In genomic region chr13:42684181-42684580, GRCm38 (mm10) we compare ENCODE assay signal across 20 mouse cellular contexts. TPM values are rescaled to one million over a fixed set of nuclear protein-coding genes. Genes with fewer than 3 reads are reported as not detected.
DNase-seq lines count a peak whose midpoint lies in the region; ATAC-seq lines count a peak whose summit lies in the region.
"Had no signal": no experiment of that assay in that cellular context is flagged by ENCODE, and none has a peak within 500 bp of the region (broad histone marks: within the 10 kb centered on the region; RNA-seq: fewer than 3 reads in every experiment).

No protein-coding gene starts in this region.

- no peak overlapping the region for H3K4me3 ChIP-seq in midbrain, embryonic 15.5 days
- H3K4me3 ChIP-seq: gastrocnemius, adult 2 months; heart, adult 2 months; midbrain, embryonic 13.5 days had no signal

- peak; percentile 63 for DNase-seq in layer of hippocampus, adult 11-12 months (ENCODE audit: low spot score)
- no peak for DNase-seq in layer of hippocampus, postnatal 10 days (ENCODE audit: low spot score in 2 of 2)
- DNase-seq in frontal cortex, postnatal 14 days (ENCODE audit: low spot score in 2 of 2): peak; percentile 68 to 69
- DNase-seq in left cerebral cortex, adult 8-10 months (ENCODE audit: low spot score in 2 of 2): peak; percentile 50 to 95
- DNase-seq in right cerebral cortex, postnatal 25 days: peak; percentile 89
- no peak for DNase-seq in ovary, postnatal 14 days (ENCODE audit: low spot score)
- DNase-seq in heart, adult 9 months (ENCODE audit: low spot score in 2 of 2): no peak
- DNase-seq: cerebellum, postnatal 10 days; gastrocnemius, adult 2 months; heart, adult 2 months; kidney, adult 18-20 months; kidney, postnatal 36 days; liver, postnatal 0 days; lung, postnatal 4 days; spleen, adult 18-20 months; thymus, postnatal 25 days had no signal

- H3K4me2 ChIP-seq in midbrain, embryonic 15.5 days: no peak overlapping the region
- H3K4me2 ChIP-seq: midbrain, embryonic 13.5 days had no signal

- no peaks in the 10 kb centered on the region for H3K9me3 ChIP-seq in midbrain, embryonic 15.5 days
- H3K9me3 ChIP-seq: midbrain, embryonic 13.5 days had no signal

- H3K27ac ChIP-seq in midbrain, embryonic 15.5 days: no peak overlapping the region
- H3K27ac ChIP-seq: gastrocnemius, adult 2 months; heart, adult 2 months; hindbrain, postnatal 0 days; midbrain, embryonic 13.5 days had no signal

- WGBS in midbrain, embryonic 15.5 days: 92% methylated on average over 7 of the region's 7 CpGs

- H3K27me3 ChIP-seq in midbrain, embryonic 15.5 days (replicated peaks): no peaks in the 10 kb centered on the region
- H3K27me3 ChIP-seq: midbrain, embryonic 13.5 days had no signal

- no peak for ATAC-seq in midbrain, embryonic 15.5 days (replicated peaks)
- ATAC-seq: hindbrain, postnatal 0 days; liver, postnatal 0 days; midbrain, embryonic 13.5 days; Patski had no signal

- no peak overlapping the region for H3K9ac ChIP-seq in midbrain, embryonic 15.5 days
- H3K9ac ChIP-seq: liver, postnatal 0 days; midbrain, embryonic 13.5 days had no signal

- H3K36me3 ChIP-seq in midbrain, embryonic 15.5 days (replicated peaks): no peaks in the 10 kb centered on the region
- H3K36me3 ChIP-seq: midbrain, embryonic 13.5 days had no signal

- peaks cover 16% of the 10 kb centered on the region for H3K4me1 ChIP-seq in midbrain, embryonic 15.5 days

RNA-seq across cellular contexts. Expression of gene Phactr1, which starts 3.8 kb away (rescaled TPM):
- 100 to 1,000 TPM; 222 to 228 TPM for total RNA-seq in layer of hippocampus, postnatal 10 days (2021)
- 100 to 1,000 TPM; 515 to 570 (median 537) TPM for total RNA-seq in left cerebral cortex, adult 8-10 months (2022)
- polyA plus RNA-seq in midbrain, embryonic 15.5 days (2015; fragmentation: Nextera tagmentation; extraction: Ambion mirVana): 55.6 and 62.1 TPM in 2 replicates

Comparison
In these comparisons a context has a peak if more than half of its experiments do, and no peak if none do; other contexts are left out.
1. DNase-seq: peak in layer of hippocampus, adult 11-12 months (single experiment), frontal cortex, postnatal 14 days (2 of 2), left cerebral cortex, adult 8-10 months (2 of 2) and right cerebral cortex, postnatal 25 days (single experiment); none in layer of hippocampus, postnatal 10 days (0 of 2), ovary, postnatal 14 days (single experiment) and heart, adult 9 months (0 of 2).